ENCODE assay signal across 8 mouse cellular contexts in the genomic region with DNA sequence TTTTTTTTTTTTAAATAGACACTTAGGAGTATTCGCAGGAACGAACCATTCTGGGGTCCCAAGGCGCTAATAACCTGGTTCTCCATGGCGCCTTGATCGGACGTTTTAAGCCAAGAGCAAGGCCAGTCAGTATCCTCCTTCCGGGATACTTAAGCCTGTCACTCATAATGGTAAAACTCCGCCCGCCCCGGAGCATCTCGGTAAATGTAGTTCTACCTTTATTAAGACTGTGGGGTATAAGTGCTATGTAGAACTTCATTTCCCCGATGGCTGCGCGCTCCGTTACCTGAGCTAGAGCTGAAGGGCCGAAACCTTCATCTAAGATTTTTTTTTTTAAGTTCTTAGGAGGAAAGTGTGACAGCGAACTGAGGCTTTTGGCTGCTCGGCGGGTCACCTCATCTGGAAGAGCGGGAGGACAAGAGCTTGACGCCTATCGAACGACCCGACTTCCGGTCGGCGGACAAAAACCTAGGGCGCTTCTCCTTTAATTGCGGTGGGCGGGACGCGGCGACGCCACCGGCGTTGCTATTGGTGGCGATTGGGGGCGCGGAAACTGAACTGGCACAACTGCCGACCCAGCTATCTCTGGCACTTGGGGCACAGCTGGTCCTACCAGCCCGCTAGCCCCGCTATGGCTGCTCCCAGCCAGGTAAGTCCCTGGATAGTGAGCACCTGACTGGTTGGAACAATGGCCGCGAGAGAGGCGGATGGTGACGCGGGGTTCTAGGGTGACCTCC. TPM values are rescaled to one million over a fixed set of nuclear protein-coding genes. Genes with fewer than 3 reads are reported as not detected.
DNase-seq lines count a peak whose midpoint lies in the region; ATAC-seq and TF ChIP-seq lines count a peak whose summit lies in the region.

Gene Poc1a (plus strand): TSS at position 254 of the 737 bp plus-strand sequence.

- H3K27me3 ChIP-seq in E14TG2a.4 (ENCODE audit: insufficient read depth, low read length): no peaks in the 10 kb centered on the region
- no peaks in the 10 kb centered on the region for H3K27me3 ChIP-seq in forebrain, embryonic 12.5 days
- H3K27me3 ChIP-seq in heart, postnatal 0 days (ENCODE audit: control insufficient read depth, insufficient read depth, low read length): no peaks in the 10 kb centered on the region
- no peaks in the 10 kb centered on the region for H3K27me3 ChIP-seq in liver, embryonic 16.5 days (ENCODE audit: control insufficient read depth, insufficient read depth, low read depth, low read length)
- H3K27me3 ChIP-seq in neural tube, embryonic 13.5 days: no peaks in the 10 kb centered on the region
- H3K27me3 ChIP-seq in testis, adult 2 months (ENCODE audit: control insufficient read depth, insufficient read depth, low read length): no peaks in the 10 kb centered on the region

- H3K9ac ChIP-seq in forebrain, embryonic 12.5 days: peak within 1 kb of the TSS; percentile 55
- peak within 1 kb of the TSS; percentile 61 for H3K9ac ChIP-seq in heart, postnatal 0 days (replicated peaks; ENCODE audit: low read depth, low read length)
- H3K9ac ChIP-seq in liver, embryonic 16.5 days (ENCODE audit: low read depth, low read length): peak within 1 kb of the TSS; percentile 84
- peak within 1 kb of the TSS; percentile 76 for H3K9ac ChIP-seq in neural tube, embryonic 13.5 days

- TF ChIP-seq EP300 in heart, postnatal 0 days (IDR thresholded peaks at IDR 0.05; ENCODE audit: low read depth): peak; percentile 50

- peak; percentile 60; the same call in 1 of the 2 replicates for TF ChIP-seq POLR2A in testis, adult 2 months (IDR thresholded peaks at IDR 0.05; ENCODE audit: control insufficient read depth, low read depth, low read length)

- peak within 1 kb of the TSS; percentile 90 for H3K4me3 ChIP-seq in E14TG2a.4 (replicated peaks; ENCODE audit: low read length)
- peak within 1 kb of the TSS; percentile 68 for H3K4me3 ChIP-seq in forebrain, embryonic 12.5 days (replicated peaks)
- H3K4me3 ChIP-seq in heart, postnatal 0 days (ENCODE audit: low read depth, low read length): peak within 1 kb of the TSS; percentile 65
- H3K4me3 ChIP-seq in liver, embryonic 16.5 days (ENCODE audit: low read depth, low read length): peak within 1 kb of the TSS; percentile 79
- H3K4me3 ChIP-seq in neural tube, embryonic 13.5 days: peak within 1 kb of the TSS; percentile 50
- H3K4me3 ChIP-seq in testis, adult 2 months (ENCODE audit: control insufficient read depth, low read depth, low read length): peak within 1 kb of the TSS; percentile 84

- no peaks in the 10 kb centered on the region for H3K9me3 ChIP-seq in E14TG2a.4 (ENCODE audit: low read length)
- H3K9me3 ChIP-seq in forebrain, embryonic 12.5 days: no peaks in the 10 kb centered on the region
- H3K9me3 ChIP-seq in heart, postnatal 0 days (replicated peaks; ENCODE audit: control insufficient read depth, low read length): no peaks in the 10 kb centered on the region
- H3K9me3 ChIP-seq in liver, embryonic 16.5 days (replicated peaks; ENCODE audit: control insufficient read depth, low read length): no peaks in the 10 kb centered on the region
- no peaks in the 10 kb centered on the region for H3K9me3 ChIP-seq in neural tube, embryonic 13.5 days

- peak within 1 kb of the TSS; percentile 89 for H3K4me2 ChIP-seq in forebrain, embryonic 12.5 days
- peak within 1 kb of the TSS; percentile 88 for H3K4me2 ChIP-seq in heart, postnatal 0 days (ENCODE audit: low read depth, low read length)
- H3K4me2 ChIP-seq in liver, embryonic 16.5 days (ENCODE audit: low read depth, low read length): peak within 1 kb of the TSS; percentile 84
- peak within 1 kb of the TSS; percentile 82 for H3K4me2 ChIP-seq in neural tube, embryonic 13.5 days

- no peak for TF ChIP-seq CTCF in E14TG2a.4 (conservative IDR thresholded peaks at IDR 0.05; ENCODE audit: low read length)
- no peak for TF ChIP-seq CTCF in heart, postnatal 0 days (IDR thresholded peaks at IDR 0.05; ENCODE audit: low read depth)
- TF ChIP-seq CTCF in testis, adult 2 months (IDR thresholded peaks at IDR 0.05; ENCODE audit: control insufficient read depth, insufficient read depth, insufficient replicate concordance, low read depth, low read length): no peak

- peak within 1 kb of the TSS; percentile 69; the same call in 1 of the 2 replicates for H3K27ac ChIP-seq in forebrain, embryonic 12.5 days
- peak within 1 kb of the TSS; percentile 90 for H3K27ac ChIP-seq in heart, postnatal 0 days (ENCODE audit: low read depth)
- H3K27ac ChIP-seq in liver, embryonic 16.5 days (ENCODE audit: low read length): peak within 1 kb of the TSS; percentile 81
- peak within 1 kb of the TSS; percentile 74 for H3K27ac ChIP-seq in neural tube, embryonic 13.5 days (replicated peaks)
- H3K27ac ChIP-seq in testis, adult 2 months (ENCODE audit: control insufficient read depth, insufficient read depth, low read depth, low read length): peak within 1 kb of the TSS; percentile 82

- ATAC-seq in forebrain, embryonic 12.5 days (ENCODE audit: low FRiP score): peak; percentile 96
- ATAC-seq in heart, postnatal 0 days (ENCODE audit: insufficient read depth, low read depth): peak; percentile 98
- peak; percentile 98 for ATAC-seq in liver, embryonic 16.5 days (ENCODE audit: low read depth)
- peak; percentile 98 for ATAC-seq in neural tube, embryonic 13.5 days (ENCODE audit: low read depth)

- DNase-seq in c-Kit-positive CD71-positive TER-119-positive erythroid progenitor cells, embryonic 14.5 days (ENCODE audit: low spot score): peak; percentile 96
- DNase-seq in heart, postnatal 0 days (ENCODE audit: low spot score): peak; percentile 96
- peak; percentile 95 for DNase-seq in kidney, postnatal 4 days

- whole genome bisulfite sequencing in forebrain, embryonic 12.5 days: under 1% methylated on average over 47 of the region's 47 CpGs
- under 1% methylated on average over 47 of the region's 47 CpGs for WGBS in heart, postnatal 0 days
- WGBS in liver, embryonic 16.5 days (ENCODE audit: insufficient replicate concordance): under 1% methylated on average over 47 of the region's 47 CpGs
- under 1% methylated on average over 47 of the region's 47 CpGs for WGBS in neural tube, embryonic 13.5 days

- H3K4me1 ChIP-seq in E14TG2a.4 (replicated peaks; ENCODE audit: low read depth, low read length): peaks cover 14% of the 10 kb centered on the region
- H3K4me1 ChIP-seq in forebrain, embryonic 12.5 days: peaks cover 16% of the 10 kb centered on the region
- peaks cover 5% of the 10 kb centered on the region; the same call in 1 of the 2 replicates for H3K4me1 ChIP-seq in heart, postnatal 0 days (ENCODE audit: control insufficient read depth, insufficient read depth)
- peaks cover 15% of the 10 kb centered on the region for H3K4me1 ChIP-seq in liver, embryonic 16.5 days (ENCODE audit: control insufficient read depth, low read depth, low read length)
- H3K4me1 ChIP-seq in neural tube, embryonic 13.5 days (replicated peaks): peaks cover 19% of the 10 kb centered on the region
- H3K4me1 ChIP-seq in testis, adult 2 months (ENCODE audit: control insufficient read depth, insufficient read depth, low read length): peaks cover 8% of the 10 kb centered on the region

- H3K36me3 ChIP-seq in E14TG2a.4 (ENCODE audit: insufficient read depth, low read length): peaks cover 30% of the 10 kb centered on the region
- H3K36me3 ChIP-seq in forebrain, embryonic 12.5 days (replicated peaks): peaks cover 10% of the 10 kb centered on the region; the same call in 1 of the 2 replicates
- H3K36me3 ChIP-seq in heart, postnatal 0 days (replicated peaks; ENCODE audit: control insufficient read depth, insufficient read depth, low read length): peaks cover 2% of the 10 kb centered on the region; the same call in 1 of the 2 replicates
- peaks cover 8% of the 10 kb centered on the region; the same call in 1 of the 2 replicates for H3K36me3 ChIP-seq in liver, embryonic 16.5 days (ENCODE audit: control insufficient read depth, insufficient read depth)
- H3K36me3 ChIP-seq in neural tube, embryonic 13.5 days: 0 out of 2 replicates have a peak, but pooled peaks cover 7% of the 10 kb centered on the region
- H3K36me3 ChIP-seq in testis, adult 2 months (ENCODE audit: control insufficient read depth, insufficient read depth, low read length): peaks cover 2% of the 10 kb centered on the region

RNA-seq across cellular contexts. Expression of gene Poc1a, which starts in this region (rescaled TPM):
- 23.4 and 23.8 TPM in 2 replicates for polyA plus RNA-seq in forebrain, embryonic 12.5 days (2016; fragmentation: Nextera tagmentation; extraction: Ambion mirVana)
- 12.3 and 38.0 TPM in 2 replicates for total RNA-seq in heart, postnatal 0 days (2014; rRNA removed; ENCODE audit: low replicate concordance)
- polyA plus RNA-seq in heart, postnatal 0 days (2015; fragmentation: Nextera tagmentation; extraction: Ambion mirVana): 13.6 and 13.8 TPM in 2 replicates
- polyA plus RNA-seq in liver, embryonic 16.5 days (2015; fragmentation: Nextera tagmentation; extraction: Ambion mirVana): 20.3 and 21.0 TPM in 2 replicates
- polyA plus RNA-seq in neural tube, embryonic 13.5 days (2015; fragmentation: Nextera tagmentation; extraction: Ambion mirVana): 8.0 and 8.4 TPM in 2 replicates
- polyA plus RNA-seq in testis, adult 2 months (2012; rRNA removed): 72.2 and 74.2 TPM in 2 replicates

Comparison
In these comparisons a context has a peak if more than half of its experiments do, and no peak if none do; other contexts are left out.
1. Peak in every context shown above with its lines: DNase-seq, ATAC-seq, H3K4me3 ChIP-seq and H3K27ac ChIP-seq.